Mouse (Mus musculus) forebrain, postnatal 0 days (tissue): ENCODE measurements around the gene Rngtt. TPM values are rescaled to one million over a fixed set of nuclear protein-coding genes. Genes with fewer than 3 reads are reported as not detected.

Experiments
- ATAC-seq: fragments of 200-750 bp; cut with Nextera tagmentation; 2 replicates; pipeline ENCODE4 v1.8.0; 2017; ENCODE audit warnings: mild to moderate bottlenecking, moderate library complexity
- DNase-seq: peaks from one replicate; pipeline ENCODE4 v3.0.0-alpha.2; 2015
- H3K27ac ChIP-seq: fragments of 300-500 bp; sonication (generic); 2 replicates; pipeline ENCODE4 v1.5.1; 2014; ENCODE audit warnings: low read depth, mild to moderate bottlenecking, antibody characterized with exemption, low read length, moderate library complexity, mixed read lengths
- H3K27me3 ChIP-seq: fragments of 300-500 bp; sonication (generic); 2 replicates; pipeline ENCODE4 v1.6.1; 2014; ENCODE audit warnings: mild to moderate bottlenecking, low read length, mixed read lengths; ENCODE audit not compliant: insufficient read depth
- H3K36me3 ChIP-seq: fragments of 300-500 bp; sonication (generic); 2 replicates; pipeline ENCODE4 v1.6.1; 2014; ENCODE audit warnings: mild to moderate bottlenecking, moderate library complexity; ENCODE audit not compliant: insufficient read depth
- H3K4me1 ChIP-seq: fragments of 300-500 bp; sonication (generic); 2 replicates; pipeline ENCODE4 v1.6.1; 2014; ENCODE audit warnings: antibody characterized with exemption; ENCODE audit not compliant: insufficient read depth
- H3K4me2 ChIP-seq: fragments of 300-500 bp; sonication (generic); 2 replicates; pipeline ENCODE4 v1.6.1; 2014; ENCODE audit warnings: low read depth, mild to moderate bottlenecking, moderate library complexity
- H3K4me3 ChIP-seq: fragments of 300-500 bp; sonication (generic); 2 replicates; pipeline ENCODE4 v1.5.1; 2014; ENCODE audit warnings: low read depth, low read length, mixed read lengths
- H3K9ac ChIP-seq: fragments of 300-500 bp; sonication (generic); 2 replicates; pipeline ENCODE4 v1.6.1; 2014; ENCODE audit warnings: mild to moderate bottlenecking
- H3K9me3 ChIP-seq: fragments of 300-500 bp; sonication (generic); 2 replicates; pipeline ENCODE4 v1.6.1; 2016; ENCODE audit warnings: low read length
- CTCF ChIP-seq: sonication (generic); IDR thresholded peaks from 2 replicates; pipeline ENCODE4 v1.5.1; 2016; ENCODE audit warnings: antibody characterized with exemption, control low read depth, low read depth
- WGBS: fragments of 180-500 bp; shearing (Covaris S2); extraction: QIAGEN DNeasy Blood & Tissue Kit; methylation state at CpG from one replicate; pipeline ENCODE4 v1.1.7; 2014; 5-methylcytosine and 5-hydroxymethylcytosine counted together
- polyA plus RNA-seq: library from polyadenylated mRNA; unstranded; fragments of >200 nt; fragmentation: Nextera tagmentation; extraction: Ambion mirVana; gene quantifications from 2 replicates; pipeline ENCODE4 v1.2.1, GENCODE M21; 2015
- total RNA-seq: library from RNA; depleted of rRNA; stranded (reverse); fragments of >200 nt; gene quantifications from 2 replicates; pipeline ENCODE4 v1.2.3, GENCODE M21; 2014

The Rngtt gene
- total and polyA plus RNA-seq, 2 experiments from 2014 or later, result 16.1 to 22.5 TPM

GRCm38 (mm10) chr4:33273437-33273836 is 36.7 kb upstream of the Rngtt start:
- 85% methylated on average over 3 of the region's 3 CpGs for WGBS
- H3K4me2 ChIP-seq, result no peak overlapping the region
- ATAC-seq (no peak), DNase-seq (no peak)
- no peak for TF ChIP-seq CTCF
- H3K36me3 ChIP-seq, result no peaks in the 10 kb centered on the region
- no peaks in the 10 kb centered on the region for H3K27me3 ChIP-seq
- no peaks in the 10 kb centered on the region for H3K4me1 ChIP-seq
- H3K4me3 ChIP-seq, result no peak overlapping the region
- H3K9ac ChIP-seq, result no peak overlapping the region
- no peak overlapping the region for H3K27ac ChIP-seq
- no peaks in the 10 kb centered on the region for H3K9me3 ChIP-seq

GRCm38 (mm10) chr4:33281891-33282685 is 28.0 kb upstream of the Rngtt start:
- 92% methylated on average over 3 of the region's 3 CpGs for WGBS
- no peak for ATAC-seq
- H3K4me2 ChIP-seq, result no peak overlapping the region

GRCm38 (mm10) chr4:33284083-33284880 is 25.8 kb upstream of the Rngtt start:
- DNase-seq (no peak), ATAC-seq (no peak)
- Histone ChIP-seq H3K27me3 (no peaks in the 10 kb centered on the region), H3K4me3 (no peak overlapping the region), H3K4me1 (no peaks in the 10 kb centered on the region), H3K4me2 (no peak overlapping the region), H3K36me3 (no peaks in the 10 kb centered on the region), H3K27ac (no peak overlapping the region), H3K9ac (no peak overlapping the region), H3K9me3 (no peaks in the 10 kb centered on the region)
- no peak for TF ChIP-seq CTCF
- 86% methylated on average over 5 of the region's 5 CpGs for WGBS

More at GRCm38 (mm10) chr4:33281891-33282685, 28.0 kb upstream of the Rngtt start:
- no peaks in the 10 kb centered on the region for H3K4me1 ChIP-seq
- H3K27me3 ChIP-seq, result no peaks in the 10 kb centered on the region
- TF ChIP-seq CTCF, result no peak
- H3K9ac ChIP-seq, result no peak overlapping the region
- no peak overlapping the region for H3K4me3 ChIP-seq
- H3K36me3 ChIP-seq, result no peaks in the 10 kb centered on the region
- no peak for DNase-seq
- H3K9me3 ChIP-seq, result no peaks in the 10 kb centered on the region
- H3K27ac ChIP-seq, result no peak overlapping the region

- ATAC-seq (no peak), DNase-seq (no peak)
- no peaks in the 10 kb centered on the region for H3K9me3 ChIP-seq
- no peaks in the 10 kb centered on the region for H3K27me3 ChIP-seq
- no peaks in the 10 kb centered on the region for H3K36me3 ChIP-seq
- H3K4me2 ChIP-seq, result no peak overlapping the region
- H3K27ac ChIP-seq, result no peak overlapping the region
- no peaks in the 10 kb centered on the region for H3K4me1 ChIP-seq
- no peak for TF ChIP-seq CTCF
- H3K9ac ChIP-seq, result no peak overlapping the region
- no peak overlapping the region for H3K4me3 ChIP-seq
- WGBS, result 86% methylated on average over 8 of the region's 8 CpGs
Observed at GRCm38 (mm10) chr4:33285448-33285847, 24.7 kb upstream of the Rngtt start.

- Histone ChIP-seq H3K4me1 (no peaks in the 10 kb centered on the region), H3K4me3 (no peak overlapping the region), H3K9ac (no peak overlapping the region), H3K36me3 (no peaks in the 10 kb centered on the region), H3K4me2 (no peak overlapping the region), H3K27ac (no peak overlapping the region), H3K9me3 (no peaks in the 10 kb centered on the region), H3K27me3 (no peaks in the 10 kb centered on the region)
- DNase-seq, result no peak
- 89% methylated on average over 12 of the region's 12 CpGs for WGBS
- no peak for ATAC-seq
- no peak for TF ChIP-seq CTCF
Observed at GRCm38 (mm10) chr4:33289106-33289650, 20.9 kb upstream of the Rngtt start.

- H3K4me1 ChIP-seq, result no peaks in the 10 kb centered on the region
- no peak within 1 kb of the TSS for H3K4me3 ChIP-seq
- H3K36me3 ChIP-seq, result no peaks in the 10 kb centered on the region
- 61% methylated on average over 3 of the region's 3 CpGs for whole genome bisulfite sequencing
- no peak within 1 kb of the TSS for H3K4me2 ChIP-seq
- no peak for TF ChIP-seq CTCF
- H3K27me3 ChIP-seq, result no peaks in the 10 kb centered on the region
- no peak within 1 kb of the TSS for H3K9ac ChIP-seq
- no peak within 1 kb of the TSS for H3K27ac ChIP-seq
- no peaks in the 10 kb centered on the region for H3K9me3 ChIP-seq
- DNase-seq (no peak), ATAC-seq (peak; percentile 93)
Observed at GRCm38 (mm10) chr4:33290002-33290401, 20.1 kb upstream of the Rngtt start, which contains the start of gene Pnrc1. TSS of gene Pnrc1 (minus strand) at chr4:33290163.

GRCm38 (mm10) chr4:33290878-33291277 is 19.2 kb upstream of the Rngtt start:
- Histone ChIP-seq H3K9me3 (no peaks in the 10 kb centered on the region), H3K36me3 (no peaks in the 10 kb centered on the region), H3K27me3 (no peaks in the 10 kb centered on the region), H3K27ac (no peak overlapping the region), H3K4me3 (no peak overlapping the region), H3K4me1 (no peaks in the 10 kb centered on the region), H3K9ac (no peak overlapping the region), H3K4me2 (no peak overlapping the region)
- 58% methylated on average over 4 of the region's 4 CpGs for WGBS
- peak; percentile 20; the same call in 1 of the 2 replicates for TF ChIP-seq CTCF
- DNase-seq (no peak), ATAC-seq (no peak)
